Mouse (Mus musculus) brain, embryonic 14.5 days (tissue): ENCODE data around the gene Kif24. TPM values are rescaled to one million over a fixed set of nuclear protein-coding genes. Genes with fewer than 3 reads are reported as not detected.

ENCODE experiments used
- DNase-seq: peaks from one replicate; pipeline ENCODE4 v3.0.0-alpha.2; 2011; ENCODE audit warnings: low read depth
- CTCF ChIP-seq: fragments of 200-500 bp; IDR thresholded peaks from 2 replicates; pipeline ENCODE4 v1.5.1; 2012; ENCODE audit warnings: inconsistent platforms, mild to moderate bottlenecking, moderate library complexity, borderline replicate concordance; ENCODE audit not compliant: insufficient read depth, insufficient read length; ENCODE audit errors: extremely low read depth
- POLR2A ChIP-seq: fragments of 200-500 bp; IDR thresholded peaks from 2 replicates; pipeline ENCODE4 v1.6.1; 2012; ENCODE audit warnings: mild to moderate bottlenecking, inconsistent platforms, borderline replicate concordance; ENCODE audit not compliant: poor library complexity, insufficient read depth, insufficient read length, severe bottlenecking; ENCODE audit errors: extremely low read depth
- polyA plus RNA-seq: library from polyadenylated mRNA; depleted of rRNA; stranded (reverse); fragments of >200 nt; gene quantifications from 2 replicates; pipeline ENCODE4 v1.2.3, GENCODE M21; 2012

The Kif24 gene
- polyA plus RNA-seq, 1 experiment = 4.2 TPM

GRCm38 (mm10) chr4:41388616-41389015, 76.1 kb downstream of the Kif24 start:
- TF ChIP-seq POLR2A = no peak
- no peak for TF ChIP-seq CTCF
- DNase-seq = no peak

- TF ChIP-seq CTCF = no peak
- TF ChIP-seq POLR2A = no peak
- DNase-seq = no peak
Measured at GRCm38 (mm10) chr4:41387755-41388469, 76.8 kb downstream of the Kif24 start.

- TF ChIP-seq POLR2A = no peak
- no peak for TF ChIP-seq CTCF
- no peak for DNase-seq
Measured at GRCm38 (mm10) chr4:41386412-41386975, 78.2 kb downstream of the Kif24 start.

GRCm38 (mm10) chr4:41381213-41381950, 83.3 kb downstream of the Kif24 start:
- TF ChIP-seq POLR2A = no peak
- no peak for TF ChIP-seq CTCF

GRCm38 (mm10) chr4:41377567-41377966, 87.1 kb downstream of the Kif24 start:
- no peak for TF ChIP-seq POLR2A
- no peak for TF ChIP-seq CTCF
- no peak for DNase-seq

More at GRCm38 (mm10) chr4:41381213-41381950, 83.3 kb downstream of the Kif24 start:
- no peak for DNase-seq

GRCm38 (mm10) chr4:41369702-41370437, 94.8 kb downstream of the Kif24 start:
- DNase-seq = no peak
- TF ChIP-seq POLR2A (no peak), CTCF (no peak)

GRCm38 (mm10) chr4:41368198-41368597, 96.5 kb downstream of the Kif24 start:
- TF ChIP-seq CTCF = no peak
- TF ChIP-seq POLR2A = no peak
- DNase-seq = no peak

- no peak for TF ChIP-seq CTCF
- no peak for TF ChIP-seq POLR2A
- no peak for DNase-seq
Measured at GRCm38 (mm10) chr4:41361059-41361458, 103.6 kb downstream of the Kif24 start.

- DNase-seq = no peak
- TF ChIP-seq CTCF (no peak), POLR2A (no peak)
Measured at GRCm38 (mm10) chr4:41359358-41359757, 105.3 kb downstream of the Kif24 start.

- TF ChIP-seq CTCF (no peak), POLR2A (no peak)
- DNase-seq = no peak
Measured at GRCm38 (mm10) chr4:41358669-41359068, 106.0 kb downstream of the Kif24 start.

GRCm38 (mm10) chr4:41357154-41357553, 107.5 kb downstream of the Kif24 start:
- DNase-seq = peak; percentile 64

GRCm38 (mm10) chr4:41353265-41353664, 111.4 kb downstream of the Kif24 start:
- DNase-seq = no peak
- TF ChIP-seq POLR2A = no peak
- TF ChIP-seq CTCF = no peak

More at GRCm38 (mm10) chr4:41357154-41357553, 107.5 kb downstream of the Kif24 start:
- no peak for TF ChIP-seq POLR2A
- TF ChIP-seq CTCF = no peak
